Mouse (Mus musculus) hematopoietic multipotent progenitor cell, adult 10-12 weeks (in vitro differentiated cells): ENCODE results near the gene Etv5. TPM values are rescaled to one million over a fixed set of nuclear protein-coding genes. Genes with fewer than 3 reads are reported as not detected.

Source experiments
- polyA plus RNA-seq: library from polyadenylated mRNA; stranded (reverse); fragments of >175 nt; gene quantifications from 2 replicates; pipeline ENCODE4 v1.2.3, GENCODE M21; 2012; ENCODE audit warnings: low replicate concordance

Gene Etv5
- polyA plus RNA-seq: 40.7 and 42.1 TPM in 2 replicates

GRCm38 (mm10) chr16:22439499-22440177 lies at the start of gene Etv5:
Gene Etv5 (minus strand): TSS chr16:22439719.

Other genes with a start within 250 kb of the Etv5 start
- gene Tra2b, start 173.7 kb downstream of the Etv5 start, polyA plus RNA-seq: 36.3 and 36.8 TPM in 2 replicates
- 0.81 and 1.2 TPM in 2 replicates for gene Dgkg, start 217.5 kb upstream of the Etv5 start, polyA plus RNA-seq